7 mouse cellular contexts compared by ENCODE assay signal in the genomic region with DNA sequence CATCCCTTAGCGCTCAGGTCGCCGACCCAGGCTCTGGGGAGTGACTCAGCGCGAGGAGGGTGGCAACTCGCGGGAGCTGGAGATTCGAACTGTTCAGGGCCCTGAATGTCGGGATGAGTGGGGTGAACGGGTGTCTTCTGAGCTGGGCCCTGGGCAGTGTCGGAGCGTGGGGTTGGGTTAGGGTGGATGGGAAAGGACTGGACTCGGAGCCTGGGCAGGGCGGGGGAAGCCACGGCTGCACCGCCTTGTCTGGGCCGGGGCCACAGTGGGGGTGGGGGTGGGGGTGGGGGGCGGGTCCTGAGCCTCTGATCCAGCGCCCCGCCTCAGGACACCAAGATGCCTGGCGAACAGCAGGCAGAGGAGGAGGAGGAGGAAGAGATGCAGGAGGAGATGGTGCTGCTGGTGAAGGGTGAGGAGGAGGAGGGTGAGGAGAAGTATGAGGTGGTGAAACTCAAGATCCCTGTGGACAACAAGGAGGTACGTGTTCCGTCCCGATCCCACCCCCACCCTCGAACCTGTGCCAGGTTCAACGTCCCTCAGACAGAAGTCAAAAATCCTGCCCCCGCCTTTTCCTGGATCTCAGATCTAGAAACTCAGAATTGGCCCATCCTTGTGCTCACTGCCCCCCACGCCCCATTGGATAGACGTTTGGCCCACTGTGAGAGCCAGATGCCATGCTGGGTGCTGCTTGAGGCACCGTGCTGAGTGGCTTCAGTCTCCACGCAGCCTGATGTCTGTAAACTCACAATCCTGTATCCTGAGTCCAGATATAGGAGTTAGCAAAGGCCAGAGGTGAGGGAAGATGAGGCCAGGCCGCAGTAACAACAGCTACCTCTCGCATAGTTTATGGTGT. TPM values are rescaled to one million over a fixed set of nuclear protein-coding genes. Genes with fewer than 3 reads are reported as not detected.
A peak's percentile ranks its signal among the peaks of the same experiment; 100 is the strongest.
DNase-seq lines count a peak whose midpoint lies in the region; ATAC-seq and TF ChIP-seq lines count a peak whose summit lies in the region.

No protein-coding gene starts in this region.

- peak overlapping the region; percentile 100 for H3K4me2 ChIP-seq in liver, embryonic 15.5 days
- H3K4me2 ChIP-seq in stomach, embryonic 16.5 days (ENCODE audit: low read depth, low read length): peak overlapping the region; percentile 82

- peak overlapping the region; percentile 88 for H3K9ac ChIP-seq in liver, embryonic 15.5 days
- peak overlapping the region; percentile 94 for H3K9ac ChIP-seq in stomach, embryonic 16.5 days (ENCODE audit: low read length)

- peaks cover 4% of the 10 kb centered on the region for H3K4me1 ChIP-seq in brown adipose tissue, adult 24 weeks (ENCODE audit: control insufficient read depth, insufficient read depth, insufficient read length, low read length)
- H3K4me1 ChIP-seq in liver, embryonic 15.5 days (replicated peaks): peaks cover 35% of the 10 kb centered on the region
- peaks cover 17% of the 10 kb centered on the region for H3K4me1 ChIP-seq in stomach, embryonic 16.5 days (ENCODE audit: control insufficient read depth, insufficient read depth, low read length)

- DNase-seq in layer of hippocampus, adult 2 months (ENCODE audit: low spot score in 2 of 2): no peak
- DNase-seq in layer of hippocampus, postnatal 14 days (ENCODE audit: low spot score in 2 of 2): no peak
- DNase-seq in gastrocnemius, postnatal 25 days: peak; percentile 68
- DNase-seq in urinary bladder, postnatal 25 days (ENCODE audit: low spot score): no peak

- peak overlapping the region; percentile 84 for H3K4me3 ChIP-seq in layer of hippocampus, adult 2 months
- H3K4me3 ChIP-seq in brown adipose tissue, adult 24 weeks (ENCODE audit: insufficient read depth, low read depth, low read length): peak overlapping the region; percentile 89
- H3K4me3 ChIP-seq in liver, embryonic 15.5 days (replicated peaks): peak overlapping the region; percentile 84
- H3K4me3 ChIP-seq in stomach, embryonic 16.5 days (replicated peaks; ENCODE audit: low read length): peak overlapping the region; percentile 77

- H3K27me3 ChIP-seq in liver, embryonic 15.5 days: no peaks in the 10 kb centered on the region
- H3K27me3 ChIP-seq in stomach, embryonic 16.5 days (ENCODE audit: control insufficient read depth, insufficient read depth, low read length): no peaks in the 10 kb centered on the region

- H3K27ac ChIP-seq in layer of hippocampus, adult 2 months: peak overlapping the region; percentile 96
- H3K27ac ChIP-seq in brown adipose tissue, adult 24 weeks (replicated peaks; ENCODE audit: low read depth, low read length): peak overlapping the region; percentile 56
- H3K27ac ChIP-seq in liver, embryonic 15.5 days (replicated peaks): peak overlapping the region; percentile 91
- H3K27ac ChIP-seq in stomach, embryonic 16.5 days (ENCODE audit: low read length): peak overlapping the region; percentile 96

- ATAC-seq in liver, embryonic 15.5 days (ENCODE audit: insufficient read depth): peak; percentile 50; the same call in 1 of the 2 replicates
- ATAC-seq in stomach, embryonic 16.5 days (ENCODE audit: insufficient read depth, low FRiP score): peak; percentile 86

- WGBS in liver, embryonic 15.5 days (ENCODE audit: insufficient replicate concordance): 11% methylated on average over 32 of the region's 33 CpGs
- 10% methylated on average over 30 of the region's 33 CpGs for whole genome bisulfite sequencing in stomach, embryonic 16.5 days

- no peaks in the 10 kb centered on the region for H3K9me3 ChIP-seq in liver, embryonic 15.5 days (replicated peaks)
- no peaks in the 10 kb centered on the region for H3K9me3 ChIP-seq in stomach, embryonic 16.5 days (replicated peaks; ENCODE audit: control insufficient read depth, low read length)

- no peak for TF ChIP-seq CTCF in layer of hippocampus, adult 2 months (conservative IDR thresholded peaks at IDR 0.05)

- peaks cover 4% of the 10 kb centered on the region; the same call in 1 of the 2 replicates for H3K36me3 ChIP-seq in liver, embryonic 15.5 days (replicated peaks)
- no peaks in the 10 kb centered on the region for H3K36me3 ChIP-seq in stomach, embryonic 16.5 days (ENCODE audit: control insufficient read depth, insufficient read depth, low read length)

RNA-seq across cellular contexts. Expression of a gene that starts 0.8 kb away (rescaled TPM):
- 10 to 100 TPM; 68.3 to 69.2 TPM for total RNA-seq in layer of hippocampus, adult 2 months (2021)
- total RNA-seq in layer of hippocampus, postnatal 14 days (2021): 10 to 100 TPM; 55.5 to 57.2 TPM
- polyA plus RNA-seq in brown adipose tissue, adult 24 weeks (2012; ENCODE audit: insufficient read depth, insufficient read length, missing spikeins): 7.1 and 14.4 TPM in 2 replicates
- 10 to 100 TPM; 15.8 to 16.8 TPM for total RNA-seq in gastrocnemius, postnatal 25 days (2021)
- polyA plus RNA-seq in liver, embryonic 15.5 days (2015; fragmentation: Nextera tagmentation; extraction: Ambion mirVana): 13.8 and 15.0 TPM in 2 replicates
- polyA plus RNA-seq in stomach, embryonic 16.5 days (2015; fragmentation: Nextera tagmentation; extraction: Ambion mirVana): 35.5 and 37.8 TPM in 2 replicates

RNA-seq across cellular contexts. Expression of a gene that starts 12.0 kb away (rescaled TPM):
- total RNA-seq in layer of hippocampus, adult 2 months (2021): 1 to 10 TPM; 5.0 to 6.3 TPM
- total RNA-seq in layer of hippocampus, postnatal 14 days (2021): 1 to 10 TPM; 6.9 to 8.6 TPM
- polyA plus RNA-seq in brown adipose tissue, adult 24 weeks (2012; ENCODE audit: insufficient read depth, insufficient read length, missing spikeins): 10.9 and 19.3 TPM in 2 replicates
- total RNA-seq in gastrocnemius, postnatal 25 days (2021): 1 to 10 TPM; 1.5 to 1.7 TPM
- polyA plus RNA-seq in liver, embryonic 15.5 days (2015; fragmentation: Nextera tagmentation; extraction: Ambion mirVana): 9.4 and 9.7 TPM in 2 replicates
- 14.7 and 15.0 TPM in 2 replicates for polyA plus RNA-seq in stomach, embryonic 16.5 days (2015; fragmentation: Nextera tagmentation; extraction: Ambion mirVana)

RNA-seq across cellular contexts. Expression of a gene that starts 12.0 kb away (rescaled TPM):
- total RNA-seq in layer of hippocampus, adult 2 months (2021): 10 to 100 TPM; 18.6 to 21.7 TPM
- 10 to 100 TPM; 17.8 to 18.1 TPM for total RNA-seq in layer of hippocampus, postnatal 14 days (2021)
- 3.3 and 3.4 TPM in 2 replicates for polyA plus RNA-seq in brown adipose tissue, adult 24 weeks (2012; ENCODE audit: insufficient read depth, insufficient read length, missing spikeins)
- 1 to 10 TPM; 4.0 to 4.2 TPM for total RNA-seq in gastrocnemius, postnatal 25 days (2021)
- polyA plus RNA-seq in liver, embryonic 15.5 days (2015; fragmentation: Nextera tagmentation; extraction: Ambion mirVana): 6.3 and 6.8 TPM in 2 replicates
- 27.1 and 28.5 TPM in 2 replicates for polyA plus RNA-seq in stomach, embryonic 16.5 days (2015; fragmentation: Nextera tagmentation; extraction: Ambion mirVana)

RNA-seq across cellular contexts. Expression of a gene that starts 15.6 kb away (rescaled TPM):
- 10 to 100 TPM; 18.3 to 23.8 TPM for total RNA-seq in layer of hippocampus, adult 2 months (2021)
- total RNA-seq in layer of hippocampus, postnatal 14 days (2021): 10 to 100 TPM; 27.9 to 31.1 TPM
- polyA plus RNA-seq in brown adipose tissue, adult 24 weeks (2012; ENCODE audit: insufficient read depth, insufficient read length, missing spikeins): 38.1 and 41.3 TPM in 2 replicates
- 10 to 100 TPM; 26.5 to 28.7 TPM for total RNA-seq in gastrocnemius, postnatal 25 days (2021)
- 74.2 and 84.8 TPM in 2 replicates for polyA plus RNA-seq in liver, embryonic 15.5 days (2015; fragmentation: Nextera tagmentation; extraction: Ambion mirVana)
- polyA plus RNA-seq in stomach, embryonic 16.5 days (2015; fragmentation: Nextera tagmentation; extraction: Ambion mirVana): 131 and 145 TPM in 2 replicates

RNA-seq across cellular contexts. Expression of a gene that starts 29.0 kb away (rescaled TPM):
- 10 to 100 TPM; 40.0 to 46.7 TPM for total RNA-seq in layer of hippocampus, adult 2 months (2021)
- 10 to 100 TPM; 47.4 to 50.6 TPM for total RNA-seq in layer of hippocampus, postnatal 14 days (2021)
- polyA plus RNA-seq in brown adipose tissue, adult 24 weeks (2012; ENCODE audit: insufficient read depth, insufficient read length, missing spikeins): 125 and 144 TPM in 2 replicates
- total RNA-seq in gastrocnemius, postnatal 25 days (2021): 10 to 100 TPM; 28.6 to 30.7 TPM
- polyA plus RNA-seq in liver, embryonic 15.5 days (2015; fragmentation: Nextera tagmentation; extraction: Ambion mirVana): 162 and 175 TPM in 2 replicates
- polyA plus RNA-seq in stomach, embryonic 16.5 days (2015; fragmentation: Nextera tagmentation; extraction: Ambion mirVana): 82.2 and 94.3 TPM in 2 replicates
